In genomic region chr5:129724268-129724667, GRCm38 (mm10) we compare ENCODE assay signal across 7 mouse cellular contexts. TPM values are rescaled to one million over a fixed set of nuclear protein-coding genes. Genes with fewer than 3 reads are reported as not detected.
A peak's percentile ranks its signal among the peaks of the same experiment; 100 is the strongest.
DNase-seq lines count a peak whose midpoint lies in the region; ATAC-seq and TF ChIP-seq lines count a peak whose summit lies in the region.

No protein-coding gene starts in this region.

- peak overlapping the region; percentile 49 for H3K4me2 ChIP-seq in CH12.LX (ENCODE audit: insufficient read depth, low read depth, poor library complexity, severe bottlenecking)
- H3K4me2 ChIP-seq in forebrain, embryonic 15.5 days (replicated peaks): 0 out of 2 replicates have a peak overlapping the region, but pooled peaks have one; percentile 50
- H3K4me2 ChIP-seq in liver, embryonic 12.5 days: peak overlapping the region; percentile 72

- no peak for ATAC-seq in forebrain, embryonic 15.5 days (replicated peaks)
- peak; percentile 63 for ATAC-seq in liver, embryonic 12.5 days

- peak overlapping the region; percentile 43 to 76 (median 68) for H3K4me3 ChIP-seq in CH12.LX (replicated peaks in 1 of 3; ENCODE audit: low read depth in 2 of 3, low read length in 2 of 3, poor library complexity in 1 of 3)
- peak overlapping the region; percentile 91 for H3K4me3 ChIP-seq in forebrain, embryonic 15.5 days
- H3K4me3 ChIP-seq in liver, embryonic 12.5 days: peak overlapping the region; percentile 94
- no peak overlapping the region for H3K4me3 ChIP-seq in thymus, adult 2 months (ENCODE audit: control insufficient read depth, insufficient read depth, low read length)

- TF ChIP-seq RAD21 in CH12.LX (IDR thresholded peaks at IDR 0.05; ENCODE audit: low read depth, low read length): no peak

- peak overlapping the region; percentile 69 for H3K9ac ChIP-seq in CH12.LX (ENCODE audit: insufficient read depth, low read depth)
- H3K9ac ChIP-seq in forebrain, embryonic 15.5 days (replicated peaks): no peak overlapping the region
- peak overlapping the region; percentile 98 for H3K9ac ChIP-seq in liver, embryonic 12.5 days

- in situ Hi-C loops in CH12.LX (cut with MboI; ENCODE audit: low pct_ligation_motif_present, low pct_unique_long_range_greater_than_20kb, low sequenced_read_pairs): no loop called here

- TF ChIP-seq EP300 in CH12.LX (IDR thresholded peaks at IDR 0.05; ENCODE audit: low read length): no peak

- no peak for TF ChIP-seq POLR2A in CH12.LX (IDR thresholded peaks at IDR 0.05; ENCODE audit: low read depth, low read length)
- no peak for TF ChIP-seq POLR2A in thymus, adult 2 months (IDR thresholded peaks at IDR 0.05; ENCODE audit: control insufficient read depth, extremely low read depth, insufficient read depth, low read length, poor library complexity)

- no peaks in the 10 kb centered on the region for H3K27me3 ChIP-seq in CH12.LX (replicated peaks)
- no peaks in the 10 kb centered on the region for H3K27me3 ChIP-seq in forebrain, embryonic 15.5 days
- no peaks in the 10 kb centered on the region for H3K27me3 ChIP-seq in liver, embryonic 12.5 days (replicated peaks)
- no peaks in the 10 kb centered on the region for H3K27me3 ChIP-seq in thymus, adult 2 months (ENCODE audit: control insufficient read depth, insufficient read depth, low read length)

- peaks cover 4 to 18% of the 10 kb centered on the region in 2 experiments; a peak in 3 of 4 replicates for H3K4me1 ChIP-seq in CH12.LX (ENCODE audit: control insufficient read depth in 1 of 2, insufficient read depth in 2 of 2)
- H3K4me1 ChIP-seq in forebrain, embryonic 15.5 days: peaks cover 11% of the 10 kb centered on the region
- peaks cover 53% of the 10 kb centered on the region for H3K4me1 ChIP-seq in liver, embryonic 12.5 days
- H3K4me1 ChIP-seq in thymus, adult 2 months (replicated peaks; ENCODE audit: control insufficient read depth, insufficient read depth, low read length): peaks cover 9% of the 10 kb centered on the region

- DNase-seq in 416B (ENCODE audit: low read depth): peak; percentile 70
- no peak for DNase-seq in CH12.LX (ENCODE audit: extremely low read depth)
- DNase-seq in thymus, adult 2 months: no peak
- DNase-seq in layer of hippocampus, postnatal 14 days (ENCODE audit: low spot score in 2 of 2): no peak
- DNase-seq in layer of hippocampus, adult 8-10 months (ENCODE audit: low spot score in 2 of 2): no peak

- no peak overlapping the region for H3K27ac ChIP-seq in CH12.LX (ENCODE audit: insufficient read depth, low read depth)
- no peak overlapping the region for H3K27ac ChIP-seq in forebrain, embryonic 15.5 days (replicated peaks)
- H3K27ac ChIP-seq in liver, embryonic 12.5 days: peak overlapping the region; percentile 98
- H3K27ac ChIP-seq in thymus, adult 2 months (ENCODE audit: control insufficient read depth, insufficient read depth, low read length): no peak overlapping the region

- H3K79me2 ChIP-seq in CH12.LX (replicated peaks; ENCODE audit: control insufficient read depth, extremely low read depth, insufficient read depth, poor library complexity, severe bottlenecking): peaks cover 5% of the 10 kb centered on the region; the same call in 1 of the 2 replicates

- 56% methylated on average over 4 of the region's 4 CpGs for WGBS in forebrain, embryonic 15.5 days
- 17% methylated on average over 4 of the region's 4 CpGs for WGBS in liver, embryonic 12.5 days (ENCODE audit: insufficient replicate concordance)
- 30% methylated on average over 4 of the region's 4 CpGs for WGBS in thymus, adult 2 months

- TF ChIP-seq CTCF in CH12.LX (conservative IDR thresholded peaks at IDR 0.05 in 1 of 2, IDR thresholded peaks at IDR 0.05 in 1 of 2; ENCODE audit: low read depth in 2 of 2, low read length in 2 of 2): no peak
- no peak for TF ChIP-seq CTCF in thymus, adult 2 months (IDR thresholded peaks at IDR 0.05; ENCODE audit: borderline replicate concordance, control insufficient read depth, extremely low read depth, insufficient read depth, low read length, poor library complexity)

- dilution Hi-C loops in CH12.LX (cut with MboI; ENCODE audit: extremely low pct_ligation_motif_present, extremely low pct_unique_long_range_greater_than_20kb, low sequenced_read_pairs): no loop called here

- H3K9me3 ChIP-seq in CH12.LX (replicated peaks; ENCODE audit: low read length): peaks cover 2% of the 10 kb centered on the region
- H3K9me3 ChIP-seq in forebrain, embryonic 15.5 days: no peaks in the 10 kb centered on the region
- no peaks in the 10 kb centered on the region for H3K9me3 ChIP-seq in liver, embryonic 12.5 days (replicated peaks)

- peaks cover 5 to 18% of the 10 kb centered on the region in 2 experiments for H3K36me3 ChIP-seq in CH12.LX (replicated peaks in 1 of 2; ENCODE audit: control insufficient read depth in 1 of 2, insufficient read depth in 1 of 2, low read length in 1 of 2)
- peaks cover 10% of the 10 kb centered on the region for H3K36me3 ChIP-seq in forebrain, embryonic 15.5 days
- peaks cover 13% of the 10 kb centered on the region for H3K36me3 ChIP-seq in liver, embryonic 12.5 days
- H3K36me3 ChIP-seq in thymus, adult 2 months (ENCODE audit: control insufficient read depth, insufficient read depth, low read length): peaks cover under 1% of the 10 kb centered on the region; the same call in 1 of the 2 replicates

TF ChIP-seq in CH12.LX, 34 proteins besides CTCF, POLR2A, EP300 and RAD21:
- TF ChIP-seq UBTF (IDR thresholded peaks at IDR 0.05; ENCODE audit: low read depth, low read length) (no peak), TCF12 (IDR thresholded peaks at IDR 0.05; ENCODE audit: low read depth, low read length) (no peak), CHD1 (IDR thresholded peaks at IDR 0.05; ENCODE audit: low read depth, low read length) (0 out of 2 replicates have a peak, but pooled peaks have one; percentile 15)

RNA-seq across cellular contexts. Expression of gene Nipsnap2, which starts 0.6 kb away (rescaled TPM):
- total RNA-seq in CH12.LX (2012; rRNA removed): 24.3 and 30.4 TPM in 2 replicates
- total RNA-seq in CH12.LX (2014; rRNA removed): 23.9 and 24.8 TPM in 2 replicates
- polyA plus RNA-seq in CH12.LX (2012; ENCODE audit: insufficient read length, low read depth): 18.3 TPM in 2 replicates
- 75.0 and 79.4 TPM in 2 replicates for polyA plus RNA-seq in forebrain, embryonic 15.5 days (2015; fragmentation: Nextera tagmentation; extraction: Ambion mirVana)
- polyA plus RNA-seq in liver, embryonic 12.5 days (2016; fragmentation: Nextera tagmentation; extraction: Ambion mirVana): 32.8 and 36.9 TPM in 2 replicates
- 31.5 and 45.9 TPM in 2 replicates for polyA plus RNA-seq in thymus, adult 2 months (2012; rRNA removed)
- total RNA-seq in layer of hippocampus, postnatal 14 days (2021): 10 to 100 TPM; 81.8 to 88.3 TPM
- 10 to 100 TPM; 79.4 to 85.9 (median 82.6) TPM for total RNA-seq in layer of hippocampus, adult 8-10 months (2022)

RNA-seq across cellular contexts. Expression of gene Mrps17, which starts 9.0 kb away (rescaled TPM):
- total RNA-seq in CH12.LX (2012; rRNA removed): 134 and 136 TPM in 2 replicates
- 156 and 159 TPM in 2 replicates for total RNA-seq in CH12.LX (2014; rRNA removed)
- polyA plus RNA-seq in CH12.LX (2012; ENCODE audit: insufficient read length, low read depth): 119 and 127 TPM in 2 replicates
- 189 TPM in 2 replicates for polyA plus RNA-seq in forebrain, embryonic 15.5 days (2015; fragmentation: Nextera tagmentation; extraction: Ambion mirVana)
- polyA plus RNA-seq in liver, embryonic 12.5 days (2016; fragmentation: Nextera tagmentation; extraction: Ambion mirVana): 139 and 145 TPM in 2 replicates
- 66.5 and 83.5 TPM in 2 replicates for polyA plus RNA-seq in thymus, adult 2 months (2012; rRNA removed)
- total RNA-seq in layer of hippocampus, postnatal 14 days (2021): 10 to 100 TPM; 70.8 to 73.2 TPM
- total RNA-seq in layer of hippocampus, adult 8-10 months (2022): 10 to 100 TPM; 72.9 to 92.8 (median 78.4) TPM

RNA-seq across cellular contexts. Expression of gene Sept14, which starts 16.0 kb away (rescaled TPM):
- total RNA-seq in CH12.LX (2012; rRNA removed) (not detected in 2 replicates), CH12.LX (2014; rRNA removed) (not detected in 2 replicates)
- not detected in 2 replicates for polyA plus RNA-seq in CH12.LX (2012; ENCODE audit: insufficient read length, low read depth)
- polyA plus RNA-seq in forebrain, embryonic 15.5 days (2015; fragmentation: Nextera tagmentation; extraction: Ambion mirVana): not detected in 2 replicates
- not detected in 2 replicates for polyA plus RNA-seq in liver, embryonic 12.5 days (2016; fragmentation: Nextera tagmentation; extraction: Ambion mirVana)
- 0.11 TPM in 1 of 2 replicates, not detected in the other for polyA plus RNA-seq in thymus, adult 2 months (2012; rRNA removed)
- not detected for total RNA-seq in layer of hippocampus, postnatal 14 days (2021)
- total RNA-seq in layer of hippocampus, adult 8-10 months (2022): not detected

RNA-seq across cellular contexts. Expression of gene Zfp11, which starts 54.4 kb away (rescaled TPM):
- total RNA-seq in CH12.LX (2012; rRNA removed): not detected in 2 replicates
- not detected in 2 replicates for total RNA-seq in CH12.LX (2014; rRNA removed)
- not detected in 2 replicates for polyA plus RNA-seq in CH12.LX (2012; ENCODE audit: insufficient read length, low read depth)
- 9.3 and 9.4 TPM in 2 replicates for polyA plus RNA-seq in forebrain, embryonic 15.5 days (2015; fragmentation: Nextera tagmentation; extraction: Ambion mirVana)
- 1.2 TPM in 2 replicates for polyA plus RNA-seq in liver, embryonic 12.5 days (2016; fragmentation: Nextera tagmentation; extraction: Ambion mirVana)
- polyA plus RNA-seq in thymus, adult 2 months (2012; rRNA removed): 1.1 and 1.4 TPM in 2 replicates
- 1 to 10 TPM; 5.9 to 6.2 TPM for total RNA-seq in layer of hippocampus, postnatal 14 days (2021)
- 1 to 10 TPM; 6.3 to 8.3 (median 7.0) TPM for total RNA-seq in layer of hippocampus, adult 8-10 months (2022)
